Mouse (Mus musculus): ENCODE results near the gene Myo16. TPM values are rescaled to one million over a fixed set of nuclear protein-coding genes. Genes with fewer than 3 reads are reported as not detected.

Gene Myo16
- polyA plus RNA-seq, 1 experiment from 2014 or later = 0.81 TPM

DNA sequence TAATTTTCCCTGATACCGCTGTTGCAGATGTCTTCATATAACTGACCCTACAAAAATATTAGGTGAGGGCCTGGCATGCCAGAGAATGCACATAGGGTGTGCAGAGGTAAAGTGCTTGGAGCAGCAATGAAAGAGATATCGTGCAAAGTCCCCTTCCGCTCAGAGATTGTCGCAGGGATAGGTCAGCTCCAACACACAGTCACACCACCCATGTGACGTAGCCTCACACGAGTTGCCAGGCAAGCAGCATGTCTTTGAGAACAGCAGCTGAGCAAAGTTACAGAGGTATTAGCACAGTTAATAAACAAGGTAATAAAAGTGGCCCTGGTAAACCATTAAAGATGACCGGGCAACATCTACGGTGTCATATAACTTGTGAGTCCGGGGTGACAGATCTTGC is 212.4 kb downstream of the Myo16 start:
- no peak for ATAC-seq (replicated peaks; ENCODE audit: insufficient number of reproducible peaks, low FRiP score, low TSS enrichment, low read depth)
- H3K4me1 ChIP-seq (ENCODE audit: control insufficient read depth, insufficient read depth, low read length) = no peaks in the 10 kb centered on the region
- 90% methylated on average over 9 of the region's 9 CpGs for WGBS

DNA sequence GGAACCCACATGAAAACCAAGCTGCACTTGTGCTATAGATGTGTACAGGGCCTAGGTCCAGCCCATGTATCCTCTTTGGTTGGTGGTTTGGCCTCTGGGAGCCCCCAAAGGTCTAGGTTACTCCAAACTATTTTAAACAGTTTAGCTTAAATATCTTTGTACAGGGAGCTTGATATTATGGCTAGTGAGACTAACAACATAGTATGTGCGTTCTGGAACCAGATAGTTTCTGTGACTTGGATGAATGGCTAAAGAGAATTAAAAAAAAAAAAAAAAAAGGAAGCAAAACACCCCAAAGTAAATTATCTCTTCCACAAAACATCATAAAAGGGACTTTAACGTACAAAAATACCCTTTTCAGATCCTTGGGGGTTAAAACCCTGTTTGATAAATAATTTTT is 218.9 kb downstream of the Myo16 start:
- Histone ChIP-seq H3K4me2 (ENCODE audit: low read depth, low read length) (no peak overlapping the region), H3K27ac (replicated peaks; ENCODE audit: low read depth, low read length) (no peak overlapping the region), H3K4me3 (ENCODE audit: low read depth, low read length) (no peak overlapping the region), H3K9ac (replicated peaks; ENCODE audit: low read length) (no peak overlapping the region), H3K4me1 (ENCODE audit: control insufficient read depth, insufficient read depth, low read length) (no peaks in the 10 kb centered on the region), H3K36me3 (replicated peaks; ENCODE audit: control insufficient read depth, insufficient read depth, low read depth, low read length) (no peaks in the 10 kb centered on the region), H3K9me3 (replicated peaks; ENCODE audit: control insufficient read depth, low read length) (no peaks in the 10 kb centered on the region), H3K27me3 (ENCODE audit: control insufficient read depth, insufficient read depth, low read length) (no peaks in the 10 kb centered on the region)
- ATAC-seq (replicated peaks; ENCODE audit: insufficient number of reproducible peaks, low FRiP score, low TSS enrichment, low read depth) (no peak), DNase-seq (ENCODE audit: low spot score) (no peak)
- 86% methylated on average over 2 of the region's 2 CpGs for WGBS

More for the DNA sequence above, 212.4 kb downstream of the Myo16 start:
- H3K9me3 ChIP-seq (replicated peaks; ENCODE audit: control insufficient read depth, low read length) = no peaks in the 10 kb centered on the region
- H3K4me3 ChIP-seq (ENCODE audit: low read depth, low read length) = no peak overlapping the region
- no peaks in the 10 kb centered on the region for H3K36me3 ChIP-seq (replicated peaks; ENCODE audit: control insufficient read depth, insufficient read depth, low read depth, low read length)
- H3K27ac ChIP-seq (replicated peaks; ENCODE audit: low read depth, low read length) = no peak overlapping the region
- no peak for DNase-seq (ENCODE audit: low spot score)
- H3K4me2 ChIP-seq (ENCODE audit: low read depth, low read length) = no peak overlapping the region
- no peak overlapping the region for H3K9ac ChIP-seq (replicated peaks; ENCODE audit: low read length)
- H3K27me3 ChIP-seq (ENCODE audit: control insufficient read depth, insufficient read depth, low read length) = no peaks in the 10 kb centered on the region

DNA sequence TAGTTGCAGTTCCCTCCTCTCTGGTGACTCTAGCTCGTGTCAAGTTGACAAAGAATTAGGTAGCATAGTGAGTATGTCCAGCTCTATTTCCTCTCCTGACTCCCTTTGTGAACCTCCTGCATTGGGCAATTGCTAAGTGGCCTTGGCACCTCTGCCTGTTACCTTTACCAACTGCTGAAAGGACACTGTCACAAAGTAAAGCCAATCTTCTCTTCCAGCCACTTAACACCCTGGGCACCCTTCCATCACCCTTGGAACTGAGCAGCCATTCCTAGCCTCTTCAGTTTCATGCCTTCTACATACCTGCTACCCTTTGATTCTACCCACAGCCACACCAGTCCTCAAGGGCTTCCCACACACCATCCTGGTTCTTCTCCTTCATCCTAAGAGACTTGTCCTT is 233.4 kb downstream of the Myo16 start:
- ATAC-seq (replicated peaks; ENCODE audit: insufficient number of reproducible peaks, low FRiP score, low TSS enrichment, low read depth) (no peak), DNase-seq (ENCODE audit: low spot score) (no peak)
- H3K36me3 ChIP-seq (replicated peaks; ENCODE audit: control insufficient read depth, insufficient read depth, low read depth, low read length) = no peaks in the 10 kb centered on the region
- 70% methylated on average over 1 of the region's 1 CpGs for WGBS
- H3K4me2 ChIP-seq (ENCODE audit: low read depth, low read length) = no peak overlapping the region
- H3K4me3 ChIP-seq (ENCODE audit: low read depth, low read length) = no peak overlapping the region
- H3K27me3 ChIP-seq (ENCODE audit: control insufficient read depth, insufficient read depth, low read length) = no peaks in the 10 kb centered on the region
- H3K9ac ChIP-seq (replicated peaks; ENCODE audit: low read length) = no peak overlapping the region
- H3K4me1 ChIP-seq (ENCODE audit: control insufficient read depth, insufficient read depth, low read length) = no peaks in the 10 kb centered on the region
- H3K27ac ChIP-seq (replicated peaks; ENCODE audit: low read depth, low read length) = no peak overlapping the region
- no peaks in the 10 kb centered on the region for H3K9me3 ChIP-seq (replicated peaks; ENCODE audit: control insufficient read depth, low read length)

DNA sequence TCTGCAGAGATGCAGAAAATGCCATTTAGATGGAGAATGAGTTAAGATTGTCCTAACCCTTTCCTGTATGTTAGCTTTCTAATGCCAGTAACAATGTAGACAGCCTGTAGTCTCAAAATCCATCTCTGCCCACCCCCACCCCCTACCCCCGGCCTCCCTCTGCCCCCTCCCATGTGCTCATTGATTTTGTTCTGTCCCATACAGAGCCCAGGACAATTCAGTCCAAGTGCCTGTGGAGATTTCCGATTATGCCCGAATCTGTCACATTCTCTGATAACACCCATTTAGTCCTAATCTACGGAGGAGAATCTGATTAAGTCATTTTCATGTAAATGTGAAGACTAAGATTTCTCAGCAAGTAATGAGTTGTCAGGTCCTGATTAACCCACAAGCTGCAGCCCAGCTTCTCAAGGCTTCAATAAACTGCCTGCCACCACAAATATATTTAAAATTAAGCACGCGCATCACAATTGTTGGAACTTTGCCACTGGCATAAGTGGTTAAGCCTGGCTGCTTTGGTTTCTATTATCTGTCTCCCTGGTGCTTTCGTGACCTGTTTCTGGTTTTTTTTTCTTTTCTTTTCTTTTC is 237.5 kb downstream of the Myo16 start:
- ATAC-seq (replicated peaks; ENCODE audit: insufficient number of reproducible peaks, low FRiP score, low TSS enrichment, low read depth) = no peak
- Histone ChIP-seq H3K4me1 (ENCODE audit: control insufficient read depth, insufficient read depth, low read length) (no peaks in the 10 kb centered on the region), H3K27me3 (ENCODE audit: control insufficient read depth, insufficient read depth, low read length) (no peaks in the 10 kb centered on the region), H3K27ac (replicated peaks; ENCODE audit: low read depth, low read length) (no peak overlapping the region), H3K4me3 (ENCODE audit: low read depth, low read length) (no peak overlapping the region), H3K36me3 (replicated peaks; ENCODE audit: control insufficient read depth, insufficient read depth, low read depth, low read length) (no peaks in the 10 kb centered on the region), H3K9me3 (replicated peaks; ENCODE audit: control insufficient read depth, low read length) (no peaks in the 10 kb centered on the region), H3K4me2 (ENCODE audit: low read depth, low read length) (no peak overlapping the region), H3K9ac (replicated peaks; ENCODE audit: low read length) (no peak overlapping the region)
- WGBS = 74% methylated on average over 7 of the region's 7 CpGs
- no peak for DNase-seq (ENCODE audit: low spot score)

DNA sequence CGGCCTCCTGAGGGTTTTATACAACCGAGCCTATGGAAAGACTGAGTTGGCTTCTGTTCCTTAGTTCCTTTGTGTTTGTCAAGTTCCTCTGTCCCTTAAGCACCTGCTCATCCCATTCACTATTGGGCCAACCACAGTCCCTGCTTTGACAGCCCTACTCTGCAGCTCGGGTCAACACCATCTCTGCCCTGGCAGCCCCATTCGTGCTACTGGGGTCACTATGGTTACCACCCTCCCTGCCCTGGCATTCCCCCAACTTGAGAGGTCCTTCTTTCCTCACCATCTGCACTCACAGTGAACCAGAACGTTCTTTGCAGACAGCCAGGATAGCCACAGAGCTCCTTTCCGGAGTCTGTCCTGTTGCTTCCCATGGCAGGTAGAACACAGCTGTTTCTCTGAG is 238.2 kb downstream of the Myo16 start:
- Histone ChIP-seq H3K4me2 (ENCODE audit: low read depth, low read length) (no peak overlapping the region), H3K27ac (replicated peaks; ENCODE audit: low read depth, low read length) (no peak overlapping the region), H3K36me3 (replicated peaks; ENCODE audit: control insufficient read depth, insufficient read depth, low read depth, low read length) (no peaks in the 10 kb centered on the region), H3K9ac (replicated peaks; ENCODE audit: low read length) (no peak overlapping the region), H3K27me3 (ENCODE audit: control insufficient read depth, insufficient read depth, low read length) (no peaks in the 10 kb centered on the region), H3K4me3 (ENCODE audit: low read depth, low read length) (no peak overlapping the region), H3K9me3 (replicated peaks; ENCODE audit: control insufficient read depth, low read length) (no peaks in the 10 kb centered on the region), H3K4me1 (ENCODE audit: control insufficient read depth, insufficient read depth, low read length) (no peaks in the 10 kb centered on the region)
- no peak for ATAC-seq (replicated peaks; ENCODE audit: insufficient number of reproducible peaks, low FRiP score, low TSS enrichment, low read depth)
- DNase-seq (ENCODE audit: low spot score) = no peak
- 67% methylated on average over 6 of the region's 6 CpGs for WGBS

DNA sequence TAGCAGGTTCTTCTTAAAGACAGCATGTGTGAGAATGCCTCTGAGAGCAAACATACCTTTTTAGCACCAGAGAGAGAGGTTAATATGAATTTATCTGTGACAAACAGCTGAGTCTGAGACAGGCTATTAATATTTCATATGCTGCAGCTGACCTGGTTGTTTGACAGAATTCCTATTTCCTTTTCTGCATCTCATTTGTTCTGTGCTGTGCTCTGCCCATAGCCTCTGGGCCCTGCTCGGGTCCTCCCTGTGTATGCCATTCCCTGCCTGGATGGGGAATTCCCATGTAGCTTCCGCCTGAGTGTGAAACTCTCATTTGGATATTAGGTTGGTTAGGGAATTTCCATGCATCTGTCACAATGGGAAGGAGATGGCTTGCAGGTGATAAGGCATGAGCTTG is 240.8 kb downstream of the Myo16 start:
- H3K36me3 ChIP-seq (replicated peaks; ENCODE audit: control insufficient read depth, insufficient read depth, low read depth, low read length) = no peaks in the 10 kb centered on the region
- ATAC-seq (replicated peaks; ENCODE audit: insufficient number of reproducible peaks, low FRiP score, low TSS enrichment, low read depth) (no peak), DNase-seq (ENCODE audit: low spot score) (no peak)
- no peaks in the 10 kb centered on the region for H3K4me1 ChIP-seq (ENCODE audit: control insufficient read depth, insufficient read depth, low read length)
- H3K27ac ChIP-seq (replicated peaks; ENCODE audit: low read depth, low read length) = no peak overlapping the region
- no peak overlapping the region for H3K9ac ChIP-seq (replicated peaks; ENCODE audit: low read length)
- H3K4me2 ChIP-seq (ENCODE audit: low read depth, low read length) = no peak overlapping the region
- H3K4me3 ChIP-seq (ENCODE audit: low read depth, low read length) = no peak overlapping the region
- H3K9me3 ChIP-seq (replicated peaks; ENCODE audit: control insufficient read depth, low read length) = no peaks in the 10 kb centered on the region
- 83% methylated on average over 2 of the region's 2 CpGs for WGBS
- no peaks in the 10 kb centered on the region for H3K27me3 ChIP-seq (ENCODE audit: control insufficient read depth, insufficient read depth, low read length)

DNA sequence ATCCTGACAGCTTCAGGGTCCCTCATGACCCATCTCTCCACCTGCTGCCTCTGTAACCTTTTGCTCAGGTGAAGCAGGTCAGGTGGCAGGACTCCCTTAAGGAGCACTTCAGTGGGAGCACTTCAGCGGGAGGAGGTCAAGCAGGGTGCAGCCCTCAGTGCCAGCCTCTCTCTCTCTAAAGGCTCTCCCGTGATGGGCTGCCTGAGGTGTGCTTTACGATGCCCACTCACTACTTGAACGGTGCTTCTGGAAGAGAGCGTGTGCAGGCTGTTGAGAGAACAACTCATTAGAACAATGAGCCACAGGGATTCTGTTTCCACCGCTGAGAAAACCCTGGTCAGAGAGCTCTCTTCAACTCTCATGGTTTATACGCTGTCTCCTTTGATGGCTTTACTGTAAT is 241.4 kb downstream of the Myo16 start:
- DNase-seq (ENCODE audit: low spot score) (no peak), ATAC-seq (replicated peaks; ENCODE audit: insufficient number of reproducible peaks, low FRiP score, low TSS enrichment, low read depth) (no peak)
- no peak overlapping the region for H3K4me2 ChIP-seq (ENCODE audit: low read depth, low read length)
- H3K4me3 ChIP-seq (ENCODE audit: low read depth, low read length) = no peak overlapping the region
- H3K36me3 ChIP-seq (replicated peaks; ENCODE audit: control insufficient read depth, insufficient read depth, low read depth, low read length) = no peaks in the 10 kb centered on the region
- no peaks in the 10 kb centered on the region for H3K4me1 ChIP-seq (ENCODE audit: control insufficient read depth, insufficient read depth, low read length)
- H3K9ac ChIP-seq (replicated peaks; ENCODE audit: low read length) = no peak overlapping the region
- no peaks in the 10 kb centered on the region for H3K27me3 ChIP-seq (ENCODE audit: control insufficient read depth, insufficient read depth, low read length)
- H3K27ac ChIP-seq (replicated peaks; ENCODE audit: low read depth, low read length) = no peak overlapping the region
- H3K9me3 ChIP-seq (replicated peaks; ENCODE audit: control insufficient read depth, low read length) = no peaks in the 10 kb centered on the region
- 73% methylated on average over 7 of the region's 7 CpGs for WGBS

DNA sequence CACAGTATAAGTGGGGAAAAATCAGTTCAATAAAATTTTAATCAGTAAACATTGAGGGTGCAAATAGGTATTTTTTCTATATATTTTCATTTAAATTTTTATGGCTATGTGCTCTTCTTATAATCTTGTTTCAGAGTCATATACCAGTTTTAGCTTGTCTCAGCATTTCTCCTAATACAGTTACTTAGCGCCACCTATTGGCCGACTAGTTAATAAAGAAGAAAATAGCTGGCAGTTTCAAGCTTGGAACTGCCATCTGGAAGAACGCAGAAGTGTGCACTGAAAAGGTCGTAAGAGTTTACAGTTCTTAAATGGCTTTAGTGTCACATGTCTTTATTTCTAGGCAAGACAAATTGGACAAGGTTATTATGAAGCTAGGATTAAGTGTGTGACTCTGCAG is 248.9 kb downstream of the Myo16 start:
- Histone ChIP-seq H3K36me3 (replicated peaks; ENCODE audit: control insufficient read depth, insufficient read depth, low read depth, low read length) (no peaks in the 10 kb centered on the region), H3K4me3 (ENCODE audit: low read depth, low read length) (no peak overlapping the region), H3K9me3 (replicated peaks; ENCODE audit: control insufficient read depth, low read length) (no peaks in the 10 kb centered on the region), H3K4me1 (ENCODE audit: control insufficient read depth, insufficient read depth, low read length) (no peaks in the 10 kb centered on the region), H3K27me3 (ENCODE audit: control insufficient read depth, insufficient read depth, low read length) (no peaks in the 10 kb centered on the region), H3K27ac (replicated peaks; ENCODE audit: low read depth, low read length) (no peak overlapping the region), H3K9ac (replicated peaks; ENCODE audit: low read length) (no peak overlapping the region), H3K4me2 (ENCODE audit: low read depth, low read length) (no peak overlapping the region)
- ATAC-seq (replicated peaks; ENCODE audit: insufficient number of reproducible peaks, low FRiP score, low TSS enrichment, low read depth) = no peak
- 16% methylated on average over 4 of the region's 4 CpGs for WGBS
- peak; percentile 89 for DNase-seq (ENCODE audit: low spot score)

Data from embryonic facial prominence, embryonic 11.5 days (tissue).